Mouse (Mus musculus) CH12.LX (cell line): ENCODE data around the gene Tex35. TPM values are rescaled to one million over a fixed set of nuclear protein-coding genes. Genes with fewer than 3 reads are reported as not detected.

Experiments
- DNase-seq: peaks from one replicate; pipeline ENCODE4 v3.0.0-alpha.2; 2013; ENCODE audit errors: extremely low read depth
- H3K27ac ChIP-seq: 2 replicates; pipeline ENCODE4 v1.5.1; 2012; ENCODE audit warnings: low read depth, mild to moderate bottlenecking, control low read depth, moderate library complexity; ENCODE audit not compliant: insufficient read depth
- H3K27me3 ChIP-seq: replicated peaks from 2 replicates; pipeline ENCODE3; 2012; ENCODE audit warnings: inconsistent platforms
- H3K36me3 ChIP-seq, 2 experiments: replicated peaks in 1 of 2; 2 replicates each; pipeline versions ENCODE3 to v1.6.1; 2012; ENCODE audit warnings: inconsistent platforms in 1 of 2, low read length in 1 of 2, mild to moderate bottlenecking in 1 of 2, mixed read lengths in 1 of 2, moderate library complexity in 1 of 2; ENCODE audit not compliant: control insufficient read depth in 1 of 2, insufficient read depth in 1 of 2
- H3K4me1 ChIP-seq, 2 experiments: 2 replicates each; pipeline ENCODE4 v1.6.1; 2012; ENCODE audit warnings: inconsistent platforms in 1 of 2, moderate library complexity in 1 of 2; ENCODE audit not compliant: insufficient read depth in 2 of 2, control insufficient read depth in 1 of 2
- H3K4me2 ChIP-seq: 2 replicates; pipeline ENCODE4 v1.6.1; 2012; ENCODE audit warnings: low read depth, mild to moderate bottlenecking, control low read depth; ENCODE audit not compliant: poor library complexity, insufficient read depth, severe bottlenecking
- H3K4me3 ChIP-seq, 3 experiments: fragments of 150-350 bp in 1 of 3; sonication (generic) in 1 of 3; replicated peaks in 1 of 3; 2 replicates each; pipeline versions ENCODE3 to v1.5.1; 2011 to 2012; ENCODE audit warnings: low read depth in 2 of 3, low read length in 2 of 3, mild to moderate bottlenecking in 2 of 3, moderate library complexity in 2 of 3, control low read depth in 1 of 3, improper control_type of control experiment in 1 of 3, inconsistent platforms in 1 of 3, mixed read lengths in 1 of 3; ENCODE audit not compliant: poor library complexity in 1 of 3
- H3K79me2 ChIP-seq: replicated peaks from 2 replicates; pipeline ENCODE4 v1.6.1; 2012; ENCODE audit warnings: mild to moderate bottlenecking, moderate library complexity; ENCODE audit not compliant: control insufficient read depth, poor library complexity, insufficient read depth, severe bottlenecking; ENCODE audit errors: extremely low read depth
- H3K9ac ChIP-seq: 2 replicates; pipeline ENCODE4 v1.6.1; 2012; ENCODE audit warnings: low read depth, mild to moderate bottlenecking, control low read depth, moderate library complexity; ENCODE audit not compliant: insufficient read depth
- H3K9me3 ChIP-seq: replicated peaks from 2 replicates; pipeline ENCODE3; 2012; ENCODE audit warnings: low read length, inconsistent platforms, mixed read lengths
- BHLHE40 ChIP-seq: IDR thresholded peaks from 2 replicates; pipeline ENCODE4 v1.6.1; 2011; ENCODE audit warnings: mild to moderate bottlenecking, low read depth, low read length, improper control_type of control experiment
- CHD1 ChIP-seq: IDR thresholded peaks from 2 replicates; pipeline ENCODE4 v1.6.1; 2012; ENCODE audit warnings: low read depth, low read length, improper control_type of control experiment, inconsistent platforms
- CTCF ChIP-seq, 2 experiments: IDR thresholded peaks in 1 of 2; conservative IDR thresholded peaks in 1 of 2; 2 replicates each; pipeline ENCODE4 v1.5.1; 2011 to 2012; ENCODE audit warnings: low read depth in 2 of 2, low read length in 2 of 2, improper control_type of control experiment in 1 of 2, inconsistent platforms in 1 of 2, mild to moderate bottlenecking in 1 of 2, moderate library complexity in 1 of 2
- ELF1 ChIP-seq: IDR thresholded peaks from 2 replicates; pipeline ENCODE4 v1.6.1; 2014; ENCODE audit warnings: low read depth, mild to moderate bottlenecking, inconsistent platforms, low read length, improper control_type of control experiment
- IRF4 ChIP-seq: IDR thresholded peaks from 2 replicates; pipeline ENCODE4 v1.6.1; 2014; ENCODE audit warnings: low read depth, mild to moderate bottlenecking, inconsistent platforms, low read length, improper control_type of control experiment
- KAT2A ChIP-seq: IDR thresholded peaks from 2 replicates; pipeline ENCODE4 v1.6.1; 2012; ENCODE audit warnings: low read length, improper control_type of control experiment, inconsistent platforms; ENCODE audit not compliant: insufficient replicate concordance
- MAFK ChIP-seq: IDR thresholded peaks from 2 replicates; pipeline ENCODE4 v1.6.1; 2011; ENCODE audit warnings: low read length, improper control_type of control experiment; ENCODE audit not compliant: insufficient replicate concordance
- MXI1 ChIP-seq: IDR thresholded peaks from 2 replicates; pipeline ENCODE4 v1.6.1; 2011; ENCODE audit warnings: mild to moderate bottlenecking, low read depth, low read length, improper control_type of control experiment
- MYC ChIP-seq: IDR thresholded peaks from 2 replicates; pipeline ENCODE4 v1.6.1; 2011; ENCODE audit warnings: low read depth, mild to moderate bottlenecking, improper control_type of control experiment, low read length
- NELFE ChIP-seq: IDR thresholded peaks from 2 replicates; pipeline ENCODE4 v1.6.1; 2011; ENCODE audit warnings: low read depth, low read length, improper control_type of control experiment
- NRF1 ChIP-seq: IDR thresholded peaks from 2 replicates; pipeline ENCODE4 v1.6.1; 2014; ENCODE audit warnings: low read depth, mild to moderate bottlenecking, inconsistent platforms, low read length, improper control_type of control experiment, moderate library complexity
- POLR2A ChIP-seq: IDR thresholded peaks from 2 replicates; pipeline ENCODE4 v1.6.1; 2011; ENCODE audit warnings: low read depth, mild to moderate bottlenecking, improper control_type of control experiment, low read length
- POLR2AphosphoS2 ChIP-seq: IDR thresholded peaks from 2 replicates; pipeline ENCODE4 v1.6.1; 2011; ENCODE audit warnings: low read depth, low read length, improper control_type of control experiment
- RAD21 ChIP-seq: IDR thresholded peaks from 2 replicates; pipeline ENCODE4 v1.6.1; 2011; ENCODE audit warnings: low read depth, mild to moderate bottlenecking, low read length, improper control_type of control experiment, moderate library complexity
- RCOR1 ChIP-seq: conservative IDR thresholded peaks from 2 replicates; pipeline ENCODE4 v1.6.1; 2012; ENCODE audit warnings: low read depth, mild to moderate bottlenecking, inconsistent platforms, low read length, improper control_type of control experiment
- SMC3 ChIP-seq: IDR thresholded peaks from 2 replicates; pipeline ENCODE4 v1.6.1; 2011; ENCODE audit warnings: low read depth, low read length, improper control_type of control experiment
- TBP ChIP-seq: conservative IDR thresholded peaks from 2 replicates; pipeline ENCODE4 v1.6.1; 2011; ENCODE audit warnings: low read depth, low read length, improper control_type of control experiment
- TCF12 ChIP-seq: IDR thresholded peaks from 2 replicates; pipeline ENCODE4 v1.6.1; 2014; ENCODE audit warnings: low read depth, mild to moderate bottlenecking, inconsistent platforms, low read length, improper control_type of control experiment
- UBTF ChIP-seq: IDR thresholded peaks from 2 replicates; pipeline ENCODE4 v1.6.1; 2012; ENCODE audit warnings: low read depth, mild to moderate bottlenecking, inconsistent platforms, low read length, improper control_type of control experiment, moderate library complexity
- USF1 ChIP-seq: IDR thresholded peaks from 2 replicates; pipeline ENCODE4 v1.6.1; 2014; ENCODE audit warnings: low read depth, mild to moderate bottlenecking, inconsistent platforms, low read length, improper control_type of control experiment
- ZNF384 ChIP-seq: IDR thresholded peaks from 2 replicates; pipeline ENCODE4 v1.6.1; 2012; ENCODE audit warnings: low read depth, low read length, improper control_type of control experiment, inconsistent platforms
- dilution Hi-C: fragments of 300-500 bp; cut with MboI; formaldehyde crosslinking; loops from 2 replicates; pipeline ENCODE4 v1.14.3; 2020; ENCODE audit warnings: low sequenced_read_pairs; ENCODE audit not compliant: extremely low pct_unique_long_range_greater_than_20kb, extremely low pct_ligation_motif_present
- in situ Hi-C: fragments of 300-500 bp; cut with MboI; formaldehyde crosslinking; loops from 3 replicates; pipeline ENCODE4 v1.14.3; 2019; ENCODE audit warnings: low sequenced_read_pairs, low pct_ligation_motif_present, low pct_unique_long_range_greater_than_20kb, mixed read lengths
- polyA plus RNA-seq: library from polyadenylated mRNA; unstranded; fragments of >175 nt; gene quantifications from 2 replicates; pipeline ENCODE4 v1.2.1, GENCODE M21; 2012; ENCODE audit warnings: low read depth; ENCODE audit not compliant: insufficient read length
- total RNA-seq, 2 experiments: library from RNA; depleted of rRNA; stranded (reverse); fragments of 300-350 nt in 1 of 2; fragments of >200 nt in 1 of 2; gene quantifications; 2 replicates each; pipeline ENCODE4 v1.2.3; 2012 to 2014

The Tex35 gene
- total and polyA plus RNA-seq, 3 experiments, result 0.87 to 3.3 (median 1.3) TPM

DNA sequence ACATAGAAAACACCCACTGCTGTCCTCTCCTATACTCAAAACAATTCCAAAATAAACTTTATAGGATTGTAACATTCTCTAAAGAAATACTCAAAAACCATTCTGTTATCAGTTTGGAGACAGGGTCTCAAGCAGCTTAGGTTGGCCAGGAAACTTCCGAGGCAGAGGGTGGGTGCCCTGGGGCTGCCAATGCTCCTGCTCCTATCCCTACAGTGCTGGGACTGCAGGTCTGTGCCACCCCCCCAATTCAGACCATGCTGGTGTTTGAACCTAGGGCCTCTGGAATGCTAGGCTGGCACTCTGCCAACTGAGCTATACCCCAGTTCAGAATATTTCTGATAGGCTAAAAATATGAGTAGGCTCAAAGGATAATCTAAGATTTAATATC, 29.4 kb upstream of the Tex35 start:
- no peak for TF ChIP-seq ELF1
- no peak for TF ChIP-seq MYC
- no peak for TF ChIP-seq NRF1
- no peak for TF ChIP-seq CHD1
- no peak for TF ChIP-seq MXI1
- TF ChIP-seq BHLHE40, result no peak
- no peak for TF ChIP-seq RCOR1
- no peak for TF ChIP-seq ZNF384
- TF ChIP-seq KAT2A, result no peak
- no peak for TF ChIP-seq RAD21
- no peak for TF ChIP-seq NELFE
- no peak for TF ChIP-seq TCF12
- no peak for TF ChIP-seq POLR2A
- TF ChIP-seq UBTF, result no peak
- TF ChIP-seq IRF4, result no peak
- TF ChIP-seq USF1, result no peak
- TF ChIP-seq MAFK, result no peak
- no peak for TF ChIP-seq CTCF (conservative IDR thresholded peaks at IDR 0.05 in 1 of 2, IDR thresholded peaks at IDR 0.05 in 1 of 2; ENCODE audit: low read depth in 2 of 2, low read length in 2 of 2)
- no peak for TF ChIP-seq SMC3
- no peaks in the 10 kb centered on the region for H3K27me3 ChIP-seq
- no peak overlapping the region for H3K4me2 ChIP-seq
- no peak overlapping the region for H3K9ac ChIP-seq
- no peaks in the 10 kb centered on the region for H3K9me3 ChIP-seq
- in situ Hi-C loops, result no loop called here
- H3K36me3 ChIP-seq, result no peaks in the 10 kb centered on the region
- peaks cover 6 to 55% of the 10 kb centered on the region in 2 experiments for H3K4me1 ChIP-seq
- no peak for DNase-seq
- no peak overlapping the region for H3K27ac ChIP-seq
- dilution Hi-C loops, result no loop called here
- H3K4me3 ChIP-seq, result no peak overlapping the region
- H3K79me2 ChIP-seq, result no peaks in the 10 kb centered on the region

DNA sequence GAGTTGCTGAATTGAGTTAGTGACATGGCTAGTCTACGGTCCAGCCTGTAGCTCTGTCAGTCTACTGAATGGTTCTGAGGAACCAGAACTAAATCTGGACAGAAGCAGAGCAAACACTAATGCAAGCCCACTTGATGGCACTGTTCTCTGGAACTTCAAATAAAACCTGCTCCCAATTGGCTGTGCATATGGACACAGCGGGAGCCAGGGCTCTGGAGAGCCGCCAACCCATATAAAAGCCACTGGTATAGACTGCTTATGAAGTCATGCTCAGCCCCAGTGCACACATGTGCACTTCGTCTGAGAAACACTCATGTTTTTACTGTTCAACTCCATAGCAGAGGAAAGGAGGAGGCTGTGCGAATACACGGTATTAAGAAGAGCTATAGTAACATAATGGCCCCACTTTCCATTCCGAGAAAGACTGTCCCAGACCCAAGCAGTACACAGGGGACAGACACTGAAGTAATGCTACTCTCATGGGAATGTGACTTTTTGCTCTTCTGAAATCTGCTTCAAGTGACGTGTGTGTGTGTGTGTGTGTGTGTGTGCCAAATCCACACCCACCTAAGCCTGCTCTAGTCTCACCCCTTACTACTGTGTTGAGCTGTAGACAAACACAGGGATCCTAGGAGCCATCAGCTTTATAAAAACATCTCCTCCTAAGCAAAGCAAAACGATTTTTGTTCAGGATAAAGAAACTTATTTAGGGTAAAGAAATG, 28.8 kb upstream of the Tex35 start:
- Histone ChIP-seq H3K9me3 (no peaks in the 10 kb centered on the region), H3K4me3 (no peak overlapping the region), H3K27ac (no peak overlapping the region)
- no peak for DNase-seq
- TF ChIP-seq CTCF (conservative IDR thresholded peaks at IDR 0.05 in 1 of 2, IDR thresholded peaks at IDR 0.05 in 1 of 2; ENCODE audit: low read depth in 2 of 2, low read length in 2 of 2) (peak in 1 of 2 experiments; percentile 18; a peak in 1 of 4 replicates), UBTF (no peak), POLR2AphosphoS2 (no peak), TBP (no peak)
- TF ChIP-seq, all 38 proteins: peak for 1
- Histone ChIP-seq H3K4me2 (no peak overlapping the region), H3K36me3 (no peaks in the 10 kb centered on the region), H3K79me2 (no peaks in the 10 kb centered on the region), H3K9ac (no peak overlapping the region), H3K27me3 (no peaks in the 10 kb centered on the region), H3K4me1 (peaks cover 6 to 55% of the 10 kb centered on the region in 2 experiments)
- in situ Hi-C loops (no loop called here), dilution Hi-C loops (no loop called here)
